Mouse (Mus musculus): ENCODE measurements around the gene Ttyh3. TPM values are rescaled to one million over a fixed set of nuclear protein-coding genes. Genes with fewer than 3 reads are reported as not detected.

The Ttyh3 gene
- total RNA-seq, 2 experiments from 2014 or later: 272 to 289 TPM

DNA sequence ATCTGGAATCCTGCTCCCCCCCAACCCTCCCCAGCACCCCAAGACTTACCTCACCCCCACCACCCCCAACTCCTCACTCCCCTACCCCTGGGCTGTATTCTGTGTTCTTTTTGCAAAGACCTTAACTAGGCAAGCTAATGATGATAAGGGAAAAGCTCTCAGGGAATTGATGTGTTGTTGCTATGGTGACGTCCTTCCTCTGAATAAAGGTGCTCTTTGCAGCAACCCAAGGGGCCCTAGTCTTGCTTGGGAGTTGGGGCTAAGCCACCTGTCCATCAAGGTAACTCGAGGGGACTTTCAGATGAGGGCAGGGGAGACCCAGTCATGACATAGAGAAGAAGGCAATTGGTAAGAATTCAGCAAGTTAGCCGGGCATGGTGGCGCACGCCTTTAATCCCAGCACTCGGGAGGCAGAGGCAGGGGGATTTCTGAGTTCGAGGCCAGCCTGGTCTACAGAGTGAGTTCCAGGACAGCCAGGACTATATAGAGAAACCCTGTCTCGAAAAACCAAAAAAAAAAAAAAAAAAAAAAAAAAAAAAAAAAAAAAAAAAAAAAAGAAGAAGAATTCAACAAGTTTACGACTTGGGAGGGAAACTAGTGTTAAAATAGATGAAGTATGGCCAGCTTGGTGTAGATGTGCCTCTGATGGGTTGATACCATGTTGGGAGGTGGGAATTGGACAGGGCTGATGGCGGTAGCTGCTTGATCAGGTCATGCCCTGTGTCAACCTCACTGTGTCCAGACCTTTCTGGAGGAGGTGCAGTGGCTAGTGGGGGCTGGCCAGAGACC lies 33.3 kb downstream of the Ttyh3 start:
- intact Hi-C loops (cut with DNase I): no loop called here
- DNase-seq (ENCODE audit: low spot score in 2 of 2): no peak

DNA sequence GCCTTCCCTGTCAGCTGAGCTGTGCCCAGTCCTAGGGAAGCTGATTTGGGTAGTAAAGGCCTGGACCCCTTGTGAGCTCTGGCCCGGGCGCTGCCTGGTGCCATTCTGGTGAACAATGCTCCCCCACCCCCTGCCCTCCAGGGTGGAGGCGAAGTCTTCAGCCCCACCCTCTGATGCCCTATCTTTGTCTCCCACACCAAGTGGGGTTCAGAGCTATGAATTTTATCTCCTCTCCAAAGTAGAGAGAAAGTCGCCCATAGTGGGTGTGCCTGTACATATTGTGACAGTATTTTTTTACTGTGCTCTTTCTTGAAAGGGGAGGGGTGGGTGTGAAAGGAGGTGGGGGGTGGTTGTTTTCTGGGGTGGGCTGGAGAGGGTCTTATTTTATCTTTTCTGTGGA lies 34.0 kb downstream of the Ttyh3 start:
- no peak for DNase-seq (ENCODE audit: low spot score in 2 of 2)
- intact Hi-C loops (cut with DNase I): no loop called here

DNA sequence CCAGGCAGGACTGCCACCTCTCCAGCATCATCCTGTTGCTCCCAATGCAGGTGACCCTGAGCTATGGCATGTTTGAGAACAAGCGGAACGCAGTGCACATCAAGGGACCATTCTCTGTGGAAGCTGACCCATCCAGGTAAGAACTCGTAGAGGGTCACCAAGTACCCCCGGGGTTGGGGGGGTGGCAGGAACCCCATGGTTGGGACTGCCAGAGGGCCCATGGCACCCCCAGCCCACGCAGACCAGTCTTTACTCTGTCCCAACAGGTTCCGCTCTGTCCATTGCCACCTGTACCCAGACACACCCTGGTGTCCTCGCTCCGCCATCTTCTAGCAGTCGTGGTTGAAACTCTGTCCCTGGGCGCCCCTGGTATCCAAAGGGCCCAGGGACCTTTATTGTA lies 34.7 kb downstream of the Ttyh3 start:
- DNase-seq (ENCODE audit: low spot score in 2 of 2): no peak
- intact Hi-C loops (cut with DNase I): no loop called here

- intact Hi-C loops (cut with DNase I): no loop called here
- no peak for DNase-seq (ENCODE audit: low spot score in 2 of 2)
Measured at GRCm38 (mm10) chr5:140612191-140612590, 36.6 kb downstream of the Ttyh3 start.

DNA sequence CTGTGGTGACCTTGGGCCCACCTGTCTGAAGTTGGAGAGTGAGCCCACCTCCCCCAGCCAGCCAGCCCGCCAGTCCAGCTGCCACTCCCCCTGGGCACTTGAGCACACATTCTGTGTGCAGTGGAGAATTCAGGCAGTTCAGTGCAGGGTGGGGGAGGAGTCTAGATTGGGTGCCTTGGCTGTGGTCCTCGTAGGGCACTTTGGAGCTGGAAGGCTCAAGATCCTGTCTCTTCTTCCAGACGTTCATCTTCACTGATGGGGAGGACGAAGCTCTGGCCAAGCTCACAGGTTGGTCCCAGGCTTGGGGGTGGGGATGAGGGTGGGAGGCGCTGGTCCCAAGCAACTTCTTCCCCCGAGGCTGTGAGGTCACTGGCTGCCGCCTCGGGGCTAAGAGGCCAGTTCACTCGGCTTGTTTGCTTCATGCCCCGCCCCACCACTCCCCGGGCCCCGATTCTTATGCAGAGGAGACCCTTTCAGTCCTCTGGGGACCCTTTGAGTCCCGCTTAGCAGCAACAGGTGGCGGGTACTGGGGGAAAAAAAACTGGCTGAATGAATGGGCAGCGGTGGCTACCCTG lies 37.1 kb downstream of the Ttyh3 start:
- intact Hi-C loops (cut with DNase I): no loop called here

GRCm38 (mm10) chr5:140611021-140611583 lies 37.7 kb downstream of the Ttyh3 start:
- peak in 1 of 2 experiments; percentile 61 for DNase-seq (ENCODE audit: low spot score in 2 of 2)
- intact Hi-C loops (cut with DNase I): no loop called here

More for the DNA sequence above, 37.1 kb downstream of the Ttyh3 start:
- no peak for DNase-seq (ENCODE audit: low spot score in 2 of 2)

DNA sequence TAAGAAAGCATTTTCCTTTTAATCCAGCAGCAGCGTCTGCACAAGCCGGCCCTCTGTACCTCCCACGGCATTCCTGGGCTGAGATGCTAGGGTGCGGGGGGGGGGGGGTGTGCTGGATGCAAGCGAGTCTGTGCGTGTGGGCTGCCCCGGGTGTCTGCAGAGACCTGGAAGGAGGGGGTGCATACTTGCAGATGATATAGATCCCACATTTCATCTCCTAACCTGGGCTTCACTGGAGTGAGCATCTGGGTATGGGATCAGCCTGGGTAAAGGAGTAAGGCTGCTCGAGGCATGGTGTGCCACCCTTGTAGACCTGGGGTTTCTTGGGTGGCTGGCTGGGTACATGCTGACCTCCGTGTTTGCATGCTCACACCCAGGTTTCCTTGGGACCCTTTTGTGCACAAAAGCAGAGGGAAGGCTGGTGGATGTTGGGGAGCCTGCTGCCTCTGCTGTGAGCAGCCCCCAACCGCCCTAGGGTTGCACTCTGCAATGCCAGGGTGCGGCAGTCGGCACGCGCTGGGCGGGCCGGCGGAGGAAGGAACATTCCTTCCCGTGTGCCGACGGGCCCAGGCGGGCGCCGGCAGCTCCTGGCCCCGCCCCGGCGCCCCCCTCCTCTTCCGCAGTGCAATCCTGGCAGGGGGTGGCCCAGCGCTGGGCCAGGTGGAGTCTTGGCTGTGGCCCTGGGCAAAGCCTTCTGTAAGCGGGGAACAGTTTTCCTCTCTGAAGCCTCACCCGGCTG lies 38.4 kb downstream of the Ttyh3 start:
- intact Hi-C loops (cut with DNase I): no loop called here
- no peak for DNase-seq (ENCODE audit: low spot score in 2 of 2)

GRCm38 (mm10) chr5:140609511-140610272 lies 39.1 kb downstream of the Ttyh3 start:
- DNase-seq (ENCODE audit: low spot score in 2 of 2): peak in 1 of 2 experiments; percentile 67
- intact Hi-C loops (cut with DNase I): loop anchor here (2.0 kb wide), 1 partner anchor 67 kb away; no protein-coding TSS in a partner anchor

DNA sequence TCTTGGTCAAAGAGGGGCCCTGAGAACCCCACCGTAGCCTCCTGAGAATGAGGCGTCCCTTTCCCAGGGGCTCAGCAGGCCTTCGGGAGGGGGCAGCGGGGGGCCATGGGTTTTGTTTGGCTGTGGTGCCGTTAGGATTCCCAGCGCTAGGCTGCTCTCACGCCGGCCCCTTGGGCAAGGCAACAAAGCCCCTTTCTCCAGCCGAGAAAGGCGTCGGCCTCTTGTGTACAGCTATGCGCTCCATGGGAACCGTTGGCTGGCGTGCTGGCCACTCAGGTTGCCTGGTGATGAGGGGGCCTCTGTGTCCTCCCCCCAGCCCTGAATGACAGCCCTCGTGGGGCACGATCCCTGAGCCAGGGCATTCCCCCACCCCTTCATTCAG lies 40.2 kb downstream of the Ttyh3 start:
- DNase-seq (ENCODE audit: low spot score in 2 of 2): peak in 1 of 2 experiments; percentile 43
- intact Hi-C loops (cut with DNase I): loop anchor here (2.0 kb wide), 1 partner anchor 66 kb away; no protein-coding TSS in a partner anchor

DNA sequence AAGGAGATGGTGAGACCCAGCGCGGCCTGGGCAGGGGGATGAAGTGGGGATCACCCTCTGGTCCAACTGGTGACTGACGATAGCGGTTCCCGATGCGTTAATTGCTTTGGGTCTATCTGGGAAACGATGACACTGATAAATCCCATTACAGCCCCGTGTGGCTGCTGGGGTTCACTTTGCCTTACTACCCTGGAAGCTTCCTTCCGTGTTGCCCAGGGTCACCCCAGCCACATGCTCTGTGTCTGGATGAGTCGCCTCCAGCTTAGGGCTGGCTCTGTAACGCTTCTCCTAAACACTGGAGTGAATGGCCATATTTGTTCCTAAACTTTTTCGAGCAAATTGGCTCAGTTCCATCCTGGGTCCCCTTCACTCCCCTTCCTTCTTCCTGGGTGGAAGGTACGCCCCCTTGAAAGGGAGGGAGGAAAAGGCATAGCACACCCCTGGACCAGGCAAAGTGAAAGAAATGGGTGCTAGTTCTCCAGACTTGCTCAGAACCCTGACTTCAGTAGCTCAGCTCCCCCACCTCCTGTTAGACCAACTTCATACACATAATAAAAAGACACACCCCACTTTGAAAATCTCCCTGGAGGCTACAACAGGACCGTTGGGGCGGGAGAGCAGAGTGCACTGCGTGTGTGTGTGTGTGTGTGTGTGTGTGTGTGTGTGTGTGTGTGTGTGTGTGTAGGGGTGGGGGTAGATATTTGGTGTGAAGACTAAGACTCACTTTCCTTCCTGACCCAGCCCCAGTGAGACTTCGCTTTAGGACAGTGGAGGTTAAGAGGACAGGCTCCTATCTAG lies 40.8 kb downstream of the Ttyh3 start:
- no peak for DNase-seq (ENCODE audit: low spot score in 2 of 2)
- intact Hi-C loops (cut with DNase I): loop anchor here (2.0 kb wide), 1 partner anchor 65 kb away; no protein-coding TSS in a partner anchor

- intact Hi-C loops (cut with DNase I): no loop called here
Measured at GRCm38 (mm10) chr5:140607001-140607835, 41.6 kb downstream of the Ttyh3 start, which contains the start of gene Lfng. TSS of gene Lfng (plus strand) at chr5:140607320.

DNA sequence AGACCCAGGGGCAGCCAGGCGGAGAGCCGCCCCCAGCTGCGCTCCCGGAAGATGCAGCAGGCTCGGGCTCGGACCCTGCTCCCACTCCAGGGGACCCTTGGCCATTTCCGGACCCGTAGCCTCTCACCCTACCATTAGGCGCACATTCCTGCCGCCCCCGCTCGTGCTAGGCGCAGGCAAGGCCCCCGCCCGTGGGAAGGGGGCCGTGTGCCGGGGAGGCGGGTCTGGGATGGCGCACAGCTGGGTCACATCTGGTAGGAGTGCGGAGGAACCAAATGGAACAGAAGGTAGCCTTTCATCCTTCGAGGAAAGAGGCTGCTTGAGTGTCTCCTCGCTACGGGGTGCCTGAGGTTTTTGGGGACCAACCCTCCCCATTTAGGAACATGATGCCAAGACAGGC lies 42.4 kb downstream of the Ttyh3 start:
- DNase-seq (ENCODE audit: low spot score in 2 of 2): no peak
- intact Hi-C loops (cut with DNase I): no loop called here

More at GRCm38 (mm10) chr5:140607001-140607835, 41.6 kb downstream of the Ttyh3 start, which contains the start of gene Lfng:
- peak; percentile 73 to 80 for DNase-seq (ENCODE audit: low spot score in 2 of 2)

DNA sequence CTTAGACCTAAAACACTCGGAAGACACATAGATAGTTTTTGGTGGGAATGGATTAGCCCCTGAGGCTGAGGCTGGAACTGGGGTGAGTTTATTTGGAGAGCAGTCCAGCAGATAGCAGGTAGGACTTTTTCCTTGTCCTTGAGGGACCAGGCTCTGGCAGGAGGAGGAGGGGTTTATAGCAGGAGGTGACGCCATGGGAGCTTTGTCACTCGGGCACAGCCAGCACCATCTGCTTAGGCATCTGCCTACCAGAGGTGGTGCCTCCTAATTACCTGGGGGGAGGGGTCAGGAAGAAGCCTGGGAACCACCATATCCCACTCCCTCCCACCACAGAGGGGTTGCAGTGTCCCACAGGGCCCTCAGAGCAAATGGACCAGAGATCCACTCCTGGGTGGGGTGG lies 43.6 kb downstream of the Ttyh3 start:
- intact Hi-C loops (cut with DNase I): no loop called here

GRCm38 (mm10) chr5:140604386-140604785 lies 44.4 kb downstream of the Ttyh3 start:
- intact Hi-C loops (cut with DNase I): no loop called here
- no peak for DNase-seq (ENCODE audit: low spot score in 2 of 2)

More for the DNA sequence above, 43.6 kb downstream of the Ttyh3 start:
- DNase-seq (ENCODE audit: low spot score in 2 of 2): no peak

DNA sequence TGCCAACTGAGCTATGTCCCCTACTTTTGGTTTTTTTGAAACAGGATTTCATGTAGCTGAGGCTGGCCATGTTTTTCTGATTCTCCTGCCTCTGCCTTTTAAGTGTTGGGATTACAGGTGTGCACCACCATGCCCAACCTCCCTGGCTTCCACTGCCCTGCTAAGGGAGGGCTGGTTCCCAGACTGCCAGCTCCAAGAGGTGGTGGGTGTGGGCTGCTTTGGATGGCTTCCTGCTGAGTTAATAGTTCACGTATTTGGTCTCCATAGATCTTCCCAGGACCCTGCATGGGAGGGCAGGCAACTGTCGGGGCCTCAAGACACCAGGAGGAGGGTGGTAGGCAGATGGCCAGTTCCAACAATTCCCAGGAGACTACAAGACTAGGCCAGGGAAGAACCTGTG lies 46.3 kb downstream of the Ttyh3 start:
- intact Hi-C loops (cut with DNase I): no loop called here
- no peak for DNase-seq (ENCODE audit: low spot score in 2 of 2)

DNA sequence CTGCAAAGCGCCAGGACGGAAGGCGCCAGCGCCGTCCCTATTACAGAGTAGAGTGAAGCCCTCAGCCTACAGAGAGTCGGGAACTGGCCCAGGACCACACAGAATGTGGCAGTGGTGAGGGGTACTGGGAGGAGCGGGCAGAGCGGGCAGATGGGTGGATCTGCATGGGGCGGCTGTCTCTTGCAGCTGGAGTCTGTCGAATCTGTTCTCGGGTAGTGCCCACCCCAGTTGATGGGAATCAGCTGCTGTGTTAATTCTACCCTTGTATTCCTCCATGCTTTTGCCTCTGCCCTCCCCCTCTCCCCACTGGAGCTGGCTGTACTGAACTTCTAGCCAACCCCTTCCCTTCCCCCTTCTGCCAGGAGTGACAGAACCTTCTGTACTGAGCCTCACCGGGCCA lies 47.1 kb downstream of the Ttyh3 start:
- no peak for DNase-seq (ENCODE audit: low spot score in 2 of 2)
- intact Hi-C loops (cut with DNase I): no loop called here

DNA sequence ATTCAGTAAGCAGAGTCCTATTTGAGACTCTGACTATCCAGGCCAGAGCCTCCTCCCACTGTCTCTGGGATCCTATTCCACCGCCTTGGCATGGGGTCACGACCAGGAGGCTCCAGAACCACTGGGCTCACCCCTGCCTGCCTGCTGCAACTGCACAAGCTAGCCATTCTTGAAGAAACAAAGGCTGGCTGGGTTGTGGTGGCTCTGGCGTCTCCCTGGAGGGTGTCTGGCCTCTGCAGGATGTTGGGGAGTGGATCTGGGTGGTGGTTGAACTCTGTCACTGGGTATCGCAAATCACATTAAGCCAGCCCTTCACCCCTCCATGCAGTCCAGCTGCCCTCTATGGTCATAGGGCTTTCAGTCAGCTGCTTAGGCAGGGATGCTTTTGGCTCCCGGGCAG lies 48.9 kb downstream of the Ttyh3 start:
- intact Hi-C loops (cut with DNase I): no loop called here
- no peak for DNase-seq (ENCODE audit: low spot score in 2 of 2)

- no peak for DNase-seq (ENCODE audit: low spot score in 2 of 2)
- intact Hi-C loops (cut with DNase I): no loop called here
Measured at GRCm38 (mm10) chr5:140597787-140598186, 51.0 kb downstream of the Ttyh3 start.

Data from left cerebral cortex, postnatal 25 days (tissue).